Mouse (Mus musculus) embryonic facial prominence, embryonic 12.5 days (tissue): Measurements from ENCODE around the gene Hsd17b3. TPM values are rescaled to one million over a fixed set of nuclear protein-coding genes. Genes with fewer than 3 reads are reported as not detected.

ENCODE experiments used
- ATAC-seq: fragments of 200-750 bp; cut with Nextera tagmentation; 2 replicates; pipeline ENCODE4 v1.8.0; 2017; ENCODE audit not compliant: insufficient number of reproducible peaks, insufficient read depth, low FRiP score, low TSS enrichment
- H3K27ac ChIP-seq: fragments of 300-500 bp; sonication (generic); 2 replicates; pipeline ENCODE4 v1.5.1; 2016; ENCODE audit warnings: mild to moderate bottlenecking
- H3K27me3 ChIP-seq: fragments of 300-500 bp; sonication (generic); 2 replicates; pipeline ENCODE4 v1.6.1; 2016; ENCODE audit warnings: mild to moderate bottlenecking, moderate library complexity
- H3K36me3 ChIP-seq: fragments of 300-500 bp; sonication (generic); 2 replicates; pipeline ENCODE4 v1.6.1; 2016; ENCODE audit warnings: mild to moderate bottlenecking
- H3K4me1 ChIP-seq: fragments of 300-500 bp; sonication (generic); 2 replicates; pipeline ENCODE4 v1.6.1; 2016
- H3K4me2 ChIP-seq: fragments of 300-500 bp; sonication (generic); replicated peaks from 2 replicates; pipeline ENCODE4 v1.6.1; 2016; ENCODE audit warnings: mild to moderate bottlenecking, moderate library complexity
- H3K4me3 ChIP-seq: fragments of 300-500 bp; sonication (generic); 2 replicates; pipeline ENCODE4 v1.5.1; 2016; ENCODE audit warnings: mild to moderate bottlenecking
- H3K9ac ChIP-seq: fragments of 300-500 bp; sonication (generic); 2 replicates; pipeline ENCODE4 v1.6.1; 2016; ENCODE audit warnings: mild to moderate bottlenecking, moderate library complexity
- H3K9me3 ChIP-seq: fragments of 300-500 bp; sonication (generic); 2 replicates; pipeline ENCODE4 v1.6.1; 2016; ENCODE audit warnings: mild to moderate bottlenecking, moderate library complexity
- WGBS: fragments of 180-500 bp; shearing (Covaris S2); methylation state at CpG from one replicate; pipeline ENCODE4 v1.1.7; 2016; 5-methylcytosine and 5-hydroxymethylcytosine counted together
- polyA plus RNA-seq: library from polyadenylated mRNA; unstranded; fragments of >200 nt; fragmentation: Nextera tagmentation; extraction: Ambion mirVana; gene quantifications from 2 replicates; pipeline ENCODE4 v1.2.1, GENCODE M21; 2016

The Hsd17b3 gene
- not detected in 2 replicates for polyA plus RNA-seq

DNA sequence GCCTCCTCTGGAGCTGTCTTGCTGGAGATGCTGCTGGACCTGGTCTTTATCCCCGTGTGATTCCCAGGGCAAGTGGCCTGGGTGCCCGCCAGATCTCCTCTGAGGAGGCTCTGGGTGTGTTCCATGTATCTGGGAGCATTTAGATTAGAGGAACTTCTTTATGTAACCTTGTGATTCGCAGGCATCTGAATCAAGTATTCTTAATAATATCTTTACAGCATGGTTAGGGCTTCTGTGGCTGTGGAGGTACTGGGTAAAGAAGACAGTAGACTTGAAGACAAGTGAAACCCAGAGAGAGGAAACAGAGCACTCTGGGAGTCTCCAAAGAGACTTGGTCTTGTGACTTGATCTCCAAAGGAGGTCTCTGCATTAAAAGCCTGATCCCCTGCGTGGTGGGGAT, at the start of gene Hsd17b3:
Hsd17b3 (minus strand) TSS at position 101 of the 400 bp plus-strand sequence.
- H3K27me3 ChIP-seq, result no peaks in the 10 kb centered on the region
- WGBS, result 68% methylated on average over 4 of the region's 4 CpGs
- no peak for ATAC-seq
- H3K36me3 ChIP-seq, result no peaks in the 10 kb centered on the region
- no peak within 1 kb of the TSS for H3K9ac ChIP-seq
- H3K4me2 ChIP-seq, result no peak within 1 kb of the TSS
- H3K9me3 ChIP-seq, result no peaks in the 10 kb centered on the region
- H3K27ac ChIP-seq, result no peak within 1 kb of the TSS
- H3K4me1 ChIP-seq, result no peaks in the 10 kb centered on the region
- no peak within 1 kb of the TSS for H3K4me3 ChIP-seq

DNA sequence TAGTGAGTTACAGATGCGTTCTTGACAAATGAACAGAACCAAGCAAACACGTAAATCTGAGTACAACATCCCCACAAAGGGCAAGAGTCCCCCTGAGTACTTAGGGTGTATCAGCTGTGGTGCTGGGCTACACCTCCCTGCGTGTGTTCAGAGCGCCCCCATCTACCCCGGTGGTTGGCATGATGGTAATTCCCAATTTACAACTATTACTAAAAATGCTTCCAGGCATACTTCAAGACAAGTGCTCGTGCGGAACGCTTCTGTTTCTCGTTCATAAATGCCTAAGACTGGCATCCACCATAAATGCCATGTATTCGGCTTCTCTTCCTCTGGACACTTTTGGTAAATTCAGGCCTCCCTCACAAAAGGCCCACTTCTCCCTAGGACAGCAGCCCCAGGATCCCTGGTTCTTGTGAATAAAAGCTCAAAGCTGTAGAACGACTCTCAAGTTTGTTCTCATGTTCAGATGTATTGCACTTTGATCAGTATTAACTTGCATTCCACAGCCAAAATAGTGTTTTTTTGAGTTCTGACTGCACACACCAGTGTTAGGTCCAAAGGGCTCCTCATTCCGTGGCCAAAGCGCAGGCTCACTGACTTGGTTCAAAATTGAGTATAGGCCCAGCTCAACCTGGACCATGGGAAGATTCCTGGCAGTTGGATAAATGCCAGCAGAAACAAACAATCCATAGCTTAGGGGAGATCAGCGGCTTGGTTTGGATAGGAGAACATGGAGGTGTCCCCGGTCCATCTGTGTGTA, 40.8 kb upstream of the Hsd17b3 start:
- peaks cover 6% of the 10 kb centered on the region for H3K4me1 ChIP-seq
- peak overlapping the region; percentile 83 for H3K4me2 ChIP-seq
- no peaks in the 10 kb centered on the region for H3K27me3 ChIP-seq
- no peaks in the 10 kb centered on the region for H3K9me3 ChIP-seq
- 0 out of 2 replicates have a peak overlapping the region, but pooled peaks have one; percentile 5 for H3K27ac ChIP-seq
- WGBS, result 40% methylated on average over 15 of the region's 15 CpGs
- H3K4me3 ChIP-seq, result peak overlapping the region; percentile 57
- H3K36me3 ChIP-seq, result peaks cover 3% of the 10 kb centered on the region; the same call in 1 of the 2 replicates
- peak overlapping the region; percentile 67 for H3K9ac ChIP-seq
- 0 out of 2 replicates have a peak, but pooled peaks have one; percentile 54 for ATAC-seq

DNA sequence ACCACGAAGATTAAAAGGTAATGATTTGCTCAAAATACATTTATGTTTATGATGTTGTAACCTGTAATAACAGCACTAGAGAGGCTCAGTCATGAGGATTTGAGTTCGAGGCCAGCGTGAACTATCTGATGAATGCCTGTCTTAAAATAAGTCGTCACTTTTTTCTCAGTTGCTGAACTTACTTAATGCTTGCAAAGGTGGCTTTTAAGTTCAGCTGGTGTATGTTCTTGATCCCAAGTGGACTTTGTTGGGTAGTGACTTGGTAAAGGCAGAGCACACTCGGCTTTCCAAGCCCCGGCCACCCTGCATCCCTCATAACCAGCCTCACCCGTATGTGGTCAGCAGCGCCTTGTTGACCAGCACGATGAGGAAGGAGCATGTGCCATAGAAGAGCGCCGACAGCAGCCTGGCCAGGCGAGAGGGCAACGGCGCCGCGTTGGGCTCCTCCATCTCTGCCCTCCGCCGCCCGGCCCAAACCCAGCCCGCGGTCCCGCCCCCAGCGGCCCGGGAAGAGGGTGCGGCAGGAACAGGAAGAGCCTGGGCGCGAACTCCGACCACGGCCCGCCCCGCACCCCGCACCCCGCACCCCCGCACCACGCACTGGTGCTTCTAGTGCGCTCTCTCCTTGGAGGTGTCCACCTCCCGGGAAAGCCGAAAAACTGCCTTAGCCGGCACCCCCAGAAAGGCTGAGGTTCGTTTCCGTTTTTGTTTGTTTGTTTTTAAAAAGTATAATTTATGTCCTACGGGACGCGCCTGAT, 40.0 kb upstream of the Hsd17b3 start, which contains the start of gene Slc35d2:
Slc35d2 (minus strand) TSS at position 511 of the 758 bp plus-strand sequence.
- peak; percentile 54; the same call in 1 of the 2 replicates for ATAC-seq
- 8% methylated on average over 43 of the region's 44 CpGs for WGBS
- peak within 1 kb of the TSS; percentile 57 for H3K4me3 ChIP-seq
- H3K4me1 ChIP-seq, result peaks cover 6% of the 10 kb centered on the region
- H3K27ac ChIP-seq, result 0 out of 2 replicates have a peak within 1 kb of the TSS, but pooled peaks have one; percentile 5
- no peaks in the 10 kb centered on the region for H3K9me3 ChIP-seq
- H3K27me3 ChIP-seq, result no peaks in the 10 kb centered on the region
- peak within 1 kb of the TSS; percentile 83 for H3K4me2 ChIP-seq
- peaks cover 3% of the 10 kb centered on the region; the same call in 1 of the 2 replicates for H3K36me3 ChIP-seq
- H3K9ac ChIP-seq, result peak within 1 kb of the TSS; percentile 67

GRCm38 (mm10) chr13:64126316-64126715, 37.3 kb upstream of the Hsd17b3 start:
- Histone ChIP-seq H3K9me3 (peaks cover 6% of the 10 kb centered on the region; the same call in 1 of the 2 replicates), H3K36me3 (no peaks in the 10 kb centered on the region), H3K4me2 (no peak overlapping the region), H3K4me1 (peaks cover 6% of the 10 kb centered on the region), H3K27me3 (no peaks in the 10 kb centered on the region), H3K4me3 (no peak overlapping the region), H3K27ac (no peak overlapping the region), H3K9ac (no peak overlapping the region)
- ATAC-seq, result no peak
- 45% methylated on average over 4 of the region's 4 CpGs for WGBS

GRCm38 (mm10) chr13:64124886-64125285, 35.9 kb upstream of the Hsd17b3 start:
- Histone ChIP-seq H3K36me3 (no peaks in the 10 kb centered on the region), H3K9me3 (peaks cover 6% of the 10 kb centered on the region; the same call in 1 of the 2 replicates), H3K9ac (no peak overlapping the region), H3K4me1 (peaks cover 6% of the 10 kb centered on the region), H3K27me3 (no peaks in the 10 kb centered on the region), H3K4me2 (no peak overlapping the region), H3K4me3 (no peak overlapping the region), H3K27ac (no peak overlapping the region)
- 89% methylated on average over 6 of the region's 6 CpGs for WGBS
- no peak for ATAC-seq

- no peak for ATAC-seq
- peaks cover 6% of the 10 kb centered on the region for H3K4me1 ChIP-seq
- H3K36me3 ChIP-seq, result no peaks in the 10 kb centered on the region
- no peak overlapping the region for H3K4me2 ChIP-seq
- no peaks in the 10 kb centered on the region for H3K27me3 ChIP-seq
- no peak overlapping the region for H3K9ac ChIP-seq
- no peak overlapping the region for H3K4me3 ChIP-seq
- H3K9me3 ChIP-seq, result peaks cover 6% of the 10 kb centered on the region; the same call in 1 of the 2 replicates
- 25% methylated on average over 6 of the region's 6 CpGs for WGBS
- no peak overlapping the region for H3K27ac ChIP-seq
Measured at GRCm38 (mm10) chr13:64123491-64124188, 34.6 kb upstream of the Hsd17b3 start.

GRCm38 (mm10) chr13:64120760-64121159, 31.7 kb upstream of the Hsd17b3 start:
- peaks cover 6% of the 10 kb centered on the region; the same call in 1 of the 2 replicates for H3K9me3 ChIP-seq
- H3K4me2 ChIP-seq, result no peak overlapping the region
- H3K27ac ChIP-seq, result no peak overlapping the region
- no peaks in the 10 kb centered on the region for H3K4me1 ChIP-seq
- whole genome bisulfite sequencing, result 51% methylated on average over 4 of the region's 4 CpGs
- no peak overlapping the region for H3K9ac ChIP-seq
- ATAC-seq, result no peak
- no peaks in the 10 kb centered on the region for H3K27me3 ChIP-seq
- no peak overlapping the region for H3K4me3 ChIP-seq
- no peaks in the 10 kb centered on the region for H3K36me3 ChIP-seq

DNA sequence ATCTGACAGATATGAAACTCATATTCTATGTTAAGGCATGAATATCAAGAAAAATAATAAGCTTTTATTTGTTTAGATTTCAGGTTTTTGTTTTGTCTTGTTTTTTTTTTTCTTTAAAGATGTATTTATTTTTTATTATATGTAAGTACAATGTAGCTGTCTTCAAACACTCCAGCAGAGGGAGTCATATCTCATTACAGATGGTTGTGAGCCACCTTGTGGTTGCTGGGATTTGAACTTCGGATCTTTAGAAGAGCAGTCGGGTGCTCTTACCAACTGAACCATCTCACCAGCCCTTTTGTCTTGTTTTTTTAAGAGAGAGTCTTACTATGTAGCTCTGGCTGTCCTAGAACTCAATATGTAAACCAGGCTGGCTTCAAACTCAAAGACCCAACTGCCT, 28.4 kb upstream of the Hsd17b3 start:
- no peak for ATAC-seq
- H3K9ac ChIP-seq, result no peak overlapping the region
- no peaks in the 10 kb centered on the region for H3K36me3 ChIP-seq
- H3K4me1 ChIP-seq, result no peaks in the 10 kb centered on the region
- H3K4me2 ChIP-seq, result no peak overlapping the region
- H3K9me3 ChIP-seq, result no peaks in the 10 kb centered on the region
- H3K27me3 ChIP-seq, result no peaks in the 10 kb centered on the region
- no peak overlapping the region for H3K4me3 ChIP-seq
- WGBS, result 50% methylated on average over 2 of the region's 2 CpGs
- no peak overlapping the region for H3K27ac ChIP-seq

DNA sequence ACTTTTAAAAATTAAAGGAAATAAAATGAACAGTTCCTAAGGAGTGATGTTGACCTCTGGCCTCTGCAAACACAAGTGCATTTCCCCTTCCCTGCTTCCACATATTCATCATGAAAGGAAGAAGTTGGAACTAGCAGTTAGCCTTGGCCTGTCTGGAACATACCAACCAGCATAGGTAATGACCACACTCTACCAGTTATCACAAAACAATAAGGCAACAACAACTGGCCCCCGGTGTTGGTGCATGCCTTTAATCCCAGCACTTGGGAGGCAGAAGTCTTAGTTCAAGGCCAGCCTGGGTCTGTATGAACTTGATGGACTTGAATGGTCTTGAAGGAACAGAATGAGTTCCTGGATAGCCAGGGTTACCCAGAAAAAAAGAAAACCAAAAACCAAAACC, 21.4 kb upstream of the Hsd17b3 start:
- Histone ChIP-seq H3K27ac (no peak overlapping the region), H3K27me3 (no peaks in the 10 kb centered on the region), H3K4me3 (no peak overlapping the region), H3K4me1 (peaks cover 6% of the 10 kb centered on the region; the same call in 1 of the 2 replicates), H3K36me3 (no peaks in the 10 kb centered on the region), H3K9me3 (no peaks in the 10 kb centered on the region), H3K9ac (no peak overlapping the region), H3K4me2 (no peak overlapping the region)
- no peak for ATAC-seq
- WGBS, result 88% methylated on average over 1 of the region's 1 CpGs

DNA sequence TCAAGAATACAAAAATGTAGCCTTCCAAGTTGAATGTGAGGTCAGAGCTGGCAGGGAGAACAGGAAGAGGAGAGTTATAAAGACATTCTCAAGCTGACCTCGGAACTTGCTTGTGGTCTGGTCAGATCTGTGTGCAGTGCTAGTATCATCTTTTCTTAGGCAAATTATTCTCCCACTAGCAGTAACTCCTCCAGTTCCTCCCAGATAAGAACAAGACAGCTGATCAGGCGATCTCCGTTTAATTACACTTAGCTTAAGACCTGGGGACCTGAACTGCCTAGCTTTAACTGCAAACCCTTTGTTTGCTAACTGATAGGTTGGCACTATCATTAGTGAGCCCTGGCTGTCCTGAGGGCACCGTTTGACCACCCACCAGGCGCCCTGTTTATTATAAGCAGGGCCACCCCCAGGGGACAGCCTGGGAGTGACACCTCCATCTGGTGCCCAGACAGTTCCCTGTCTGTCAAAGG, 19.4 kb upstream of the Hsd17b3 start:
- WGBS, result 12% methylated on average over 5 of the region's 5 CpGs

DNA sequence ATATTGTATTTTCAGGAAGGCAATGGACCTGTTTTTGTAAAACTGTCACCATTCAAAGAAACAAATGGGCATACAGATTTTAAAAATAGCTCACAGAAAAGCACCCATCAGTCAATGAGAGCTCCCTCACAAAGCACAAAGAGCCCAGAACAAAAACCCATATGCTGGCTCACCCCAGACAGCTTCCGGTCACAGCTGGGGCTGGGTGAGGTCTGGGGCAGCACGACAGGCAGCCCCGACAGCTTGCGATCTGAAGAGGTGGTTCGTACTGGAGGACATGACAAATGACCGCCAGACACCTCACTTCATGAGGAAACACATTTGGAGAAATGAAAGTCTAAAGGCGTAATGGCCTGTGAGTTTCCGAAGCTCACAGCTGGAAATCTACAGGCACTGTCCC, 18.5 kb upstream of the Hsd17b3 start:
- Histone ChIP-seq H3K9ac (no peak overlapping the region), H3K27ac (no peak overlapping the region), H3K36me3 (no peaks in the 10 kb centered on the region), H3K4me3 (no peak overlapping the region), H3K4me1 (peaks cover 6% of the 10 kb centered on the region; the same call in 1 of the 2 replicates), H3K4me2 (no peak overlapping the region), H3K9me3 (no peaks in the 10 kb centered on the region), H3K27me3 (no peaks in the 10 kb centered on the region)
- 21% methylated on average over 8 of the region's 8 CpGs for WGBS
- ATAC-seq, result no peak

More for the DNA sequence above, 19.4 kb upstream of the Hsd17b3 start:
- no peak overlapping the region for H3K27ac ChIP-seq
- no peaks in the 10 kb centered on the region for H3K27me3 ChIP-seq
- no peak overlapping the region for H3K4me3 ChIP-seq
- ATAC-seq, result no peak
- H3K4me2 ChIP-seq, result no peak overlapping the region
- no peak overlapping the region for H3K9ac ChIP-seq
- H3K4me1 ChIP-seq, result peaks cover 6% of the 10 kb centered on the region; the same call in 1 of the 2 replicates
- H3K9me3 ChIP-seq, result no peaks in the 10 kb centered on the region
- H3K36me3 ChIP-seq, result no peaks in the 10 kb centered on the region
